Mouse (Mus musculus) spleen, postnatal 10 days (tissue): ENCODE data around the gene Cpe.
"Not testable (repeated sequence)": the region's sequence is repeated elsewhere in the genome, so short reads cannot be mapped to it uniquely, and the experiment has no call there.

Experiments used
- DNase-seq, 2 experiments: peaks; one replicate each; pipeline ENCODE4 v3.0.0; 2021 to 2022; ENCODE audit warnings: low spot score in 2 of 2

Cpe gene

DNA sequence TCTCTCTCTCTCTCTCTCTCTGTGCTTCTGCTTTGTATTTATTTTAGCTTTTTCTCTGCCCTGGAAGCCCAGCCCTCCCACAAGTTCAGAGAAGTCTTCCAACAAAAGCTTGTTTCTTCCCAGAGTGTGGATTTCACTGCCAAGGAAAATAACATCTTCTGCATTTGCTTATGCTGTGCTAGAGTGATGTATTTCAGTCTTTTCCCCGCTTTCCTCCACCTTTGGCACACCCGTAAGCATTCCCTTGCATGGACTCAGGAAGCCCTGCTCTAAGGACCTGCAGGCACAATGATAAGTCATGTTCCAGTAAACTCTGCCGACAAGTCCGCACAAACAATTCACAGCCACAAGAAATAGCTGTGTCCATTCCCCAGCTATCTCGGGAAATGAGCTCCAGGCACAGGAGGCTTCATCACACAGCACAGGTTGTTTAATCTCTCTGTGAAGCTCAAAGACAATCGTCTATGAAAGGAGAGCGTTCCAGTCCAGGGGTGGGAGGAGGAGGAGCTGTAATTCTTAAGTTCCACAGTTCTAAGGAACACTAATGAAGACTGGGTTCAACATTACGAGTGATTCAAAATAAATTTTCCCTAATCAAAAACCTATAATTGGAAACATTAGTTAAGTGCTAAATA lies 17.8 kb downstream of the Cpe start:
- DNase-seq: no peak

DNA sequence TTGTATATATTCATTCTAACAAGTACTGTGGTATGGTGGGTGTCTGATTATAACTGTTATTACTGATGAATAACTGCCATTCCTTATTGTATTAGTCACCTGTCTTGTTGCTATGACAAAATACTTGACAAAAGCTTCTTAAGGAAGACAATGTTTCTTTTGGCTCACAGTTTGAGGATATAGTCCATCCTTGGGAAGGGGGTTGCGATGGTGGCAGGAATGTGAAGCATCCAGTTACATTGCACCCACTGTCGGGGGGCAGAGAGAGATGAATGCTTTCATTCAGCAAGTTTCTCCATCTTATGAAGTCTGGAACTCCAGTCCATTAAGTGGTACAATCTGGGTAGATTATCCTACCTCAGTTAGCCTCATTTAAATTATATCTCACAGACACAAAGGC lies 19.9 kb downstream of the Cpe start:
- no peak for DNase-seq

DNA sequence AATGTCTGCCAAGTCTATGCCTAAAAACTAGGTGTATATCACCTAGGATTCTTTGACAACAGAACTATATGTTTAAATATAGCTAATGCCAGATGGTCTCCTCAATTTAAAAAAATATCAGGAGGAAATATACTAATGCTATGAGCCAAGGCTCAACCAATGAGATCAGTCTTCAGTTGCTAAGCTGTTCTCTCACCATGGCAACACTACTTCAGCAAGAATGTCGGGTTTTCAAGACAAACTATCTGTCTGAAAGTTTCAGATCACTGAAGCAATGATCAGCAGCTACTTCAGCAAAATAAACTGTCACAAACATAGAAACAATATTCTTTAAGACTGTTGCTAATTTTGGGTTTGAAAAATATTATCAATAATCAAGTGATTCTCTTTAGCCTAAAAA lies 20.9 kb downstream of the Cpe start:
- DNase-seq: no peak

DNA sequence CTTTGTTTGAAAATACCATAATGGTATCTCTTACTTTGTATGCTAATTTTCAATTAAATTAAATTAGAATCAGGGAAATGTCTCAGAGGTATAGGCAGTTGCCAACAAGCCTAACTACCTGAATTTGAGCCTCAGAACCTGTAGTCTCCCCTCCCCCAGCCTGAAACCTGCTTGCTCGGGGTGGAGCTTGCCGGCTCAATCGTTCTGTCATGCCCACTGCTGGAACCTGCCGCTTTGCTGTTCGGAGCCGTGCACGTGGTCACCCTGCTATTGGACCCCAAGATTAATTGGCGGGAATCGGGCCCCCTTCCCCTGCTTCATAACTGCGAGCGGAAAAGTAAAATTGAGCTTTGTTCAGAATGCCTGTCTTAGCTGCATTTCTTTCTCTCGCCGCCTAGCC lies 26.5 kb downstream of the Cpe start:
- DNase-seq: not testable (repeated sequence)

DNA sequence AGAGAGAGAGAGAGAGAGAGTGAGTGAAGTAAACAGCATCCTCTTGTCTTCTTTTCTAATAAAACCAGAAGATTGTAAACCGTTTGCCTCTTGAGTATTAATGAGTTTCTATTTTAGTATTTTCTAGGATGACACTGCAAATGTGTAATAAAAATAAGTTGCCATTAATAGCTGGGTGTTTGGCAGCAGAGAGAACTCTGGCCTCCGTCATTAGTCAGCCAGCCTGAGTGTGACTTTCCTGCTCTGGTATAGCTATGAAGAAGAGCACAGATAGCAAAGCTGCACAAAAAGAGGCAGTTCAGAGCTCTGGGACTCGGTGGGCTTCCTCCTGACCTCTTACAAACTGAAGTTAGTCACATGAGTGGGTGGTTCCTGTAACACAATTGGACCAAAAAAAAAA lies 27.3 kb downstream of the Cpe start:
- no peak for DNase-seq

DNA sequence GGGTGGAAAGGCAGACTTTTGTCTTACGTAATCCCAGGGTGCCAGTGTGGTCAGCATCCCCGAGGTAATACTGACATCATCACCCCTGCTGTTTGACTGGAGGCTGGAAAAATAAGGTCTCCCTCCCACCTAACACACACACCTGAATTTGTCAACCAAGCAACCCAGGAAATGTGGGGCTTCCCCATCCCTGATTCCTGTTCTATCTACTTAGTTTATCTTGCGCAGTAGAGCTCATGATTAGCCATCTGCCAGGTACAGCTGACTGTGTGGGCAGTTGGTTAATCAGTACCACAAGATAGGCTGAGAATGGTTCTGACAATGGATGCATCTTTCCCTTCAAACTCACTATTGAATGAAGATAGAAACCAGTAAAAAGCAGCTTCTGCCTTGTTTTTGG lies 28.0 kb downstream of the Cpe start:
- DNase-seq: no peak

DNA sequence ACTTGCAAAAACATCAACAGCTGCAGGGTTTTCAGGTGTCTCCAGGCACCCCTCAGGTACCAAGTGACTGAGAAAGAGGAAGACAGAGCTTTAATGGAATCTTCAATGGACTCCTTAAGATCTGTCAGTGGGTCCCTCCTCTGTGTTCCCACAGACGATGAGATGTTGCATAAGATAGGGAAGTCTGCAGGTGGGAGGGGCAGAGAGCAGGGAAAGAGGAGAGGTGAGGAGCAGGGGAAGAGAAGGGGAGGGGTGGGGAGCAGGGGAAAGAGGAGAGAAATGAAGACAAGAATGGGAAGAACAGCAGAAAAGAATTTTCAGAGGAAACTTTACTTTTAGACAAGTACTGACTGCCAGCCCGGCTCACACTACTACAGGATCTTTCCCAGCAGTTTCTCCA lies 28.5 kb downstream of the Cpe start:
- DNase-seq: no peak

DNA sequence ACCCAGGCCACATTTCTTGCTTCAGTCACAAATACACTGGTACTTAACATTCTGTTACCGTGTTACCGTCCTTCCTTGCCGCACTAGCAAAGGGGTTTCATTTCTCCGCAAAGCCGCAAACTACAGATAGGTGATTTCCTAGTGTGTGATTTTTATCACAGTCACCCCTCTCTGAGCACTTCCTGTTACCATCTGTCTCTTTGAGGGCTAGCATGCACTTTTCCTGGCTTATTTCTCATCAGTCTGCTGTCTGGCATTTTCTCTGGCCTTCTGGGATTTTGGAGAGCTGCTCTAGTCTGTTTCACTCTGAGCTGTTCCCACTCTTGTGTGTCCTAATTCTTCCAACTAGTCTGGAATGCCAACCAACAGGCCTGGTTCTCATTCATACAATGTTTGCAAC lies 33.8 kb downstream of the Cpe start:
- DNase-seq: no peak

DNA sequence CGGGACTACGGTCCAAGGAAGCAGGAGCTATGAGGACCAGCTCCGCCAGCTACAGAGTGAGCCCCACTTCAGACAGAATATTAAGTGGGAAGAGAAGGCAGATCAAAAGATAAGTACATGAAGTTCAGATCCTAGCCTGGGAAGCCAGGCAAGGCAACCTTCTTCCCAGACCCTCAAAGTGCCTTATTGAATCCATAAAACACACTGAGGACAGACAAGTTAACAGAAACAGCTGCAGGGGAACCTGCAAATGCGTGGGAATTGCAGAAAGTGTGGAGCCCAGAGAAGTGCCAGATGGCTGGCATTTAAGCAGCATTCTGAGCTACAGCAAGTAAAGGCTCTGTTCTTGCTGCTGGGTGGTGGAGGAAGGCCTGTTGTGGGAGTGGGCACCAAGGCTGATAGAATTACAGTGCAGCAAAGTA lies 34.9 kb downstream of the Cpe start:
- no peak for DNase-seq

DNA sequence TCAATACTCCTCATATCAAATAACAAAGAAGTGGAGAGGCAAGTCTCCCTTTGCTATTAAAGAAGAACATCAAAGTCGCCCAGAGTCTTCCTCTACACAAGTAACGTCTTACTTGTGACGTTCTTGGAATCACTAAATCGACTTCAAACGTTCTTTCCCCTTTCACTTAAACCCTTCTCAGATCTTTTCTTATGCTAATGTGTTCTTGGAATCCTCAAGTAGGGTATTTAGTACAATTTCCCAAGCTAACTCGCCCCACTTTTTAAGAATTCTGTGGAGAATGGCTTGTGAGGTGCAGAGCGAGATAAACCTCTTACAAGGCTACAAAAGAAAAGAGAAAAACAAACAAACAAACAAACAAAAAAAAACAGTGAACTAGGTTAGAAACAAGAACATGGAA lies 35.3 kb downstream of the Cpe start:
- no peak for DNase-seq

DNA sequence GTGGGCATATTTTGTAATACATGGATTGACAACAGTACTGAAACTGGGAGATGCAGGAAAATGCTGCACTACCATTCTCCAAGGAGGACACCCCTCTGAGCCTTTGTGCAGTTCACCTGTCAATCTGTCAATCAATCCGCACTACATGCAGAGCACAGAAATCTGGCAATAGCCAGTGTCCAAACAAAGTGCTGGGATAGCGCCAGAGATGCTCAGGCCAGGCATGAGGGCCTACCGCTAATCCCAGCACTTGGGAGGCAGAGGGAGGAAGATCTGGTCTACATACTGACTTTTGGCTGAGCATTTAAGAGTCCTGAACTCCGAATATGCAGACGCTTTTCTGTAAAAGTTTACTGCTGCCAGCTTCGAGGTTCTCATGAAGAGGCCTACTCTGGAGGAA lies 37.0 kb downstream of the Cpe start:
- no peak for DNase-seq

DNA sequence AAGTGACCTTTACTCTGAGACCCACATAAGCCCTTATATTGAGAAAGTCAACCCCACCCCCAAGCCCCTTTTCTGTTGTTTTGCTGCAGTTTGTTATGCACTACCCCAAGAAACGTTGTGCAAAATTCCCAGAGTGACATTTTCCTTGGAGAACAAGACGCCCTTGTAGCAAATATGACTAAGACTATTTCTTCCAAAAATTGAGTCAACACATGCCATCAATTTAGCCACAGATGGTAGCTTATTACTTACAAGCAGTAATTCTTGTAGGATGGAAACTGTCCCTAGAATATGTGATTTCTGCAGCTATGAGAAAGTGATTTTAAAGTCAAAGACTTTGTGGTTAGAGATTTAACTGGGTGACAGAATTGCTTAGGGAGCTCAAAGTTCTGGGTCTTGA lies 37.8 kb downstream of the Cpe start:
- no peak for DNase-seq

DNA sequence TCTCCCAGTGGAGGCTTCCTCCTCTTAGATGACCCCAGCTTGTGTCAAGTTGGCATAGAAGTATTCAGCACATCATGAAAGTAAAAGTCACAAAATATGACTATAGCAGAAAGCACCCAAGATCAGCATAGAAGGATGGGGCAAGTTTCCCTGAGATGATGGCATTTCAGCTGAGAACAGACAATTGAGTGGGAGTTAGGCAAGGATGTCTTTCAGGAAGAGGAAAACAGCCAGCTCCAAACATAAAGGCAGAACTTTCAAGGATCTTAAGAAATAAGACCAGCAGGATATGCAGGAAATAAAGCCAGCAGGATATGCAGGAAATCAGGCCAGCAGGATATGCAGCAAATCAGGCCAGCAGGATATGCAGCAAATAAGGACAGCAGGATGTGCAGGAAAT lies 40.6 kb downstream of the Cpe start:
- DNase-seq: no peak

DNA sequence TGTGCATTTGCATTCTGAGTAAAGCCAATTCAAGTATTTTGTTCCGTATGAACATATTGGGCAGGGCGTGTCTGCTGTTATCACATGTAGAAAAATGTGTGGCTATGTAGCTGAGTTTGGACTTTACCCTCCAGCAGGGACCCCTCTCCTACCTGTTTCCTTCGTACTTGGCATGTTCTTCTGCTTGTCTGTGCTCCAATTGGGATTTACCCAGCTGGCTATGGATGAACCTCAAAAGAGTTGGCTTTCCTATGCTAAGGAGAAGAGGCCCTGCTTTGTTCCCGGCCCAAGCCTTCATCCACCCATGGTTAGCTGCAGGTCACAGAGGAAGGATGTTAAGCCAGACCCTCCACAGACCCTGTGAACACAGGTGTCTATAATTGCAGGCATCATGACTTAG lies 44.8 kb downstream of the Cpe start:
- DNase-seq: no peak

DNA sequence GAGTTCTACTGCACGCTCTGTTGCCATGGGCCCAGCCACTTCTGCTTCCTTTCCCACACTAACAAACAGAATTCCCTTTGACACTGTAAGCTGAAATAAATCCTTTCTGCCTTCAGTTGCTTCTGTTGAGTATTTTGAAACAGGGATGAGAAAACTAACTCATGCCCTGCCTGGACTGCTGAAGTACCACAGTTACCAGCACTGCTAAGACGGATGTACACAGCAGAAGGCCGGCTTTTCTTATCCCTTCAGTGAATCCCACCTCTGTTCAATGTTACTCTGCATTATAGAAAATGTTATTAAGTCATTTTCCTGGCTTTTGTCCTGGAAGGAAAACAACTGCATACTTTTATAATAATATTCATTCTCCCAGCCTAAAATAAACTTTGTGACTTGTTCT lies 45.7 kb downstream of the Cpe start:
- no peak for DNase-seq

DNA sequence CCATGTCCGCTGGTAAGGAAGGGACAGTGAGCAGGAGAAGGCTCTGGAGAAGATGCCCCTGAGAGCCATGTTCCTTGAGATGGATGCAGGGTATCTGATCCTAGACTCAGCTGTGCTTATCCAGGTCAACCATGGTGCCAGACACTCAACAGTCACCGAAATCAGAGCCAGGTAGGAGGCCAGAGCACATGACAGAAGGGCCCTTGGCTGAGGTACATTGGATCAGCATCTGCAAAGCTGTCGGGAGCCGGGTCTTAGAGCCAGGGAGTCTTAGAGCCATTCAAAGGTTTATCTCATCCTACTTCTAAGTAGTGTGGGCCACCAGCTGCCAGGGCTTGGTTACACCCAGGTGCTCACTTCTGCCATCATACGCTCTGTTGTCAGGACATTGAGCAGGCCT lies 46.4 kb downstream of the Cpe start:
- DNase-seq: no peak

DNA sequence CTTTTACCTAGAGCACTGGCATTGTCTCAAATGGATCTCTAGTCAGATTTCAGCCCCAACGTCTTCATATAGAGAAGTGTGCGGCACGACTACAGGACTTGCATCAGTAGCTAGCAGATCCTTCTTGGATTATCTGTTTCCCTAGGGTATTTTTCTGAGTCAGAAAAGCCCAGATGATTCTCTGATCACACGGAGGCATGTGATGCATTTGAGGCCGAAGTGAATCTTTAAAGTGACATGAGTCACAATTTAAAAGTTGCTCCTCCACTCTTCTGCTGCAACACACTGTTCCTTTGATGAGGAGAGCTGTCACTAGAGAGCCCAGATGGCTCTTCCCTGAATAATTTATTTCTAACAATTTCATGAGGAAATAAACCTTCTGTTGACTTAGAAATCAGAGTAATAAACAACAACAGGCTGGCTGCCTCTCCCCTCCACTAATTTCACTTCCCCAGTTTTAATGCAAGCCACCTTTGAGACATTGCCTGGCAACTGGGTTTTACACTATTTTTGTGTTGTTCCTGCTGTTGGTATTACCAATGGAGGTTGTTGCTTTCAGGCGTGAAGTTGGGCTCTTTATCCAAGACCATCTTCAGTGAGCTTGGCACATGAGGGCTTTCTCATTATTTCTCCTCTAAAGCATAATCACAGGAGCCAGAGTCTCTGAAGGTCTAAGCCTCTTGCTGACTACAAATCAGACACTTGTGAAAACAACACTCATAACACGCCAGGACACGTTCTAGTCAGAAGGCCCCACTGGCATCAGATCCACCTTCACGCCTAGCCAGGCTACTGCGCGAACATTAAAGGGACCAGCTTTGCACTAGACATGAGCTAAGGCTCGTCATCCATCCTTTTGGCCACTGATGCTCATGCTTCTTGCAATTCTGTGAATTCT lies 48.5 kb downstream of the Cpe start:
- DNase-seq: no peak

DNA sequence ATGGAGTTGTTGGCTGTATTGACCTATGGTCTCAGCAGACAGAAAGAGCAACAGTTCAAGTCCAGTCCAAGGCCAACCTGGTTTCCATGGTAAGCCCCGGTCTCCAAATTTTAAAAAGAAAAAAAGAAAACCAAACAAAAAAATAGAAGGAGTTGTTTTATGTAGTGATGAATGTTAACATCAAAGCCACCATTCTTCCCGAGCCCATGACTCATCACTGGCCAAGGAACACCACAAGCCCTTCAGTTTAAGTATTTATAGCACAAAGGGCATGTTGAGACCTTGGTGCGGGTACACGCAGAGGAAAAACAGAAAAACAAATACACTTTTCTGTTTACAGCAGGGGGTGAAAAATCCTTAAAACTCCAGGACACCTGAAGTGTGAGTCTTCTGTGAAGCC lies 49.5 kb downstream of the Cpe start:
- DNase-seq: no peak

DNA sequence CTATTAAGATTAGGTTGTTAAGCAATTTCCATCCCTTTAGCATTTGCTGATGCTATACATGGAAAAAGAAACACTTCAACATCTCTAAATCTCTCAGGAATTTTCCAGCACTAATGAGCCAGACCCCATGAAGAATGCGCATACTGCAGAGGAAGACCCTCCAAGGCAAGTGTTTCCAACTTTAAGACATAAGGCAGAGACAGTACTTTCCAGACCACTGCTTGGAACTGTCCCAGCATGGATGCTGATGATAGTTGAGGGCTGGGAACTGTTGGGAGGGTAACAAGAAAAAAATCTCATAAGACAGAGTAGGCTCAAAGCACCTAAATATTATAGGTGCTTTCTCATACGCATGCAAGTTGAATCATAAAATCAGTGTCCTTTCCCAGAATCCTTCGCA lies 50.1 kb downstream of the Cpe start:
- DNase-seq: no peak

DNA sequence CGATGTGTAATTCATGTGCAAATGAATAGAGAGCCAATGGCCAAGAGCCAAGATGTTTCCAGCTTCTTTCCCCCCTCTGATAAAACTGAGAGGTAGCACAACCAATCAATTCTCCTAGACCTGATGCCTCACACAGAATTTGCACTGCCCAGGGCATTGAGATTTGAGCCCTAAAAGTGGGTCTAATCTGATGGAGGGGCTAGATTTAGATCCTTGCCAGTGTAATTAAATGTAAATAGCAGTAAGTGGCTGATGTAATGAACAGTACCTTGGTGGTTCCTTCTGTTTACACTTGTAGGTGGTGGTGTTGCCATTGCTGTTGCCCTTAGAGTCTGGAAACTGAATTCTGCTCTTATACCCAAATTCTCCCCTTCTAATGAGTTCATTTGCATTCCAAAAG lies 52.3 kb downstream of the Cpe start:
- no peak for DNase-seq

DNA sequence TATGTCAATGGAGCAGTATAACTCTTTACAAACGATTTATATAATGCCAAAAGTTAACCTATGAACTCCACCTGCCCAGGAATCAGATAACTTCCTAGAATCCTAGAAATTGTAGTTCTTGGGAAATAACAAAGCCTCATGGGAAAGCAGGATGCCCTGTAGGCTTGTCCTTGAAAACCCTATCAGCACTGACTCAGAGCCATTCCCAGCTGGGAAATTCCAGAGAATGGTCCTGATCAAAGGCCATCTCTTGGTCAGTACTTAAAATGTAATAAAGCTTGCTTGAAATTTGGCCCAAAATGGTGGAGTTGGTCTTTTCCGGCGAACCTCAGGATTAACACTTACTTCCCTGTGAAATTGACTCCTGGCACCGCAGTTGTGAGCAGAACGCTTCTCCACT lies 53.2 kb downstream of the Cpe start:
- DNase-seq: no peak

DNA sequence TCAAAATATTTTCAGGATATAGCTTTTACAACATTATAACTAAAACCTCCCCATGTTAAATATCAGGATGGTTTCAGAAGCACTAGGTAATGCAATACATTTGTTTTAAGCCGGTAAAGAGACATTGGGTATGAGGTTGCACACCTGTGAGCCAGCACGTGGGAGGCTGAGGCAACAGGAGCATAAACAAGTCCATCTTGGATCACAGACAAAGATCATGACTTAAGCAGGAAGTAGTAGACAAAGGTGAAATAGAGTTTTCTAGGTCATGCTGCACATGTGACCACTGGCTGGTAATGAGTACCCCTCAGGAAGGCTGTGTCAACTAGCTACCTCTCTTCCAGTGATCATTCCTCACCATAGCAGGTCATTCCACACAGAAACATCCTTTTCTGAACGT lies 58.0 kb downstream of the Cpe start:
- DNase-seq: no peak

DNA sequence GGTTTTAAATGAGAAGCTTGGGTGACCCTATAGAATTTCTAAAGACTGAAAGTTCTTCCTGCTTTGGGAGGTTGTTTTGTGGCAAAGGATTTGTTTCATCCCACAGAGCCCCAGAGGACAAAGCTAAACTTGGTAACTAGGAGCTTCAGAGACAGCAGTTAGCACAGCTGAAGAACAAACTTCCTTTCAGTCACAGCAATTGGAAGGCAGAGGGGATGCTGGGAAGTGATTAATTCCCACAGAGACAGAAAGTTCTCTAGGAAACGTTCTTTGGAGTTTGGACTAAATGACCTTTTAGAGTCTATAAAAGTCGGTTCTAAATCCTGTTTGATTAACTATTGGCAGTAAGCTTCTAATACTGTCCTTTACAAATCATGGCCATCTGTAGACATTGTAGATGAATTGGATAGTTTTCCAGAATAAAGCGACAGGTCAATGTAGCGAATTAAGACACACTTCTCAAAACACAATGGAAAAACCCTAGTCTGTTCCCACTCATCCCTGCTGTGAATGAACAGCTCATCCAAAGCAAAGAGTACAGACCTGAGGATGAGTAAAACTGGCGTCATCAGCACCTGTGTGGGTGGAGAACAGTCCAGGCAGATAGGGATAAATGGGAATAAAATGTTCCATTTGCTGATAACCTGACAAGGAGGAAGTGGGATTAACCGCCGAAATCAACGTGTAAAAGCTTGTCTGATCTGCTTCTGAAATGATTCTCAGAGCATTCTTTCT lies 58.6 kb downstream of the Cpe start:
- no peak for DNase-seq
